7 mouse cellular contexts compared by ENCODE assay signal in genomic region chr16:9993255-9994040, GRCm38 (mm10). TPM values are rescaled to one million over a fixed set of nuclear protein-coding genes. Genes with fewer than 3 reads are reported as not detected.
DNase-seq lines count a peak whose midpoint lies in the region; ATAC-seq lines count a peak whose summit lies in the region.

No protein-coding gene starts in this region.

- peak overlapping the region; percentile 48 for H3K9ac ChIP-seq in limb, embryonic 13.5 days
- peak overlapping the region; percentile 83 for H3K9ac ChIP-seq in midbrain, embryonic 16.5 days (ENCODE audit: low read depth, low read length)

- H3K27me3 ChIP-seq in limb, embryonic 13.5 days, result peaks cover 85% of the 10 kb centered on the region
- peaks cover 14% of the 10 kb centered on the region for H3K27me3 ChIP-seq in midbrain, embryonic 16.5 days (ENCODE audit: control insufficient read depth, insufficient read depth, low read depth, low read length)

- no peaks in the 10 kb centered on the region for H3K36me3 ChIP-seq in limb, embryonic 13.5 days
- H3K36me3 ChIP-seq in midbrain, embryonic 16.5 days (ENCODE audit: control insufficient read depth, insufficient read depth, low read length), result no peaks in the 10 kb centered on the region

- H3K4me3 ChIP-seq in limb, embryonic 13.5 days, result peak overlapping the region; percentile 44
- H3K4me3 ChIP-seq in midbrain, embryonic 16.5 days (ENCODE audit: low read depth, low read length), result peak overlapping the region; percentile 70

- WGBS in limb, embryonic 13.5 days, result 2% methylated on average over 39 of the region's 39 CpGs
- under 1% methylated on average over 39 of the region's 39 CpGs for WGBS in midbrain, embryonic 16.5 days

- peak overlapping the region; percentile 75 for H3K4me2 ChIP-seq in limb, embryonic 13.5 days (replicated peaks)
- H3K4me2 ChIP-seq in midbrain, embryonic 16.5 days (ENCODE audit: low read length), result peak overlapping the region; percentile 97

- H3K4me1 ChIP-seq in limb, embryonic 13.5 days, result peaks cover 33% of the 10 kb centered on the region
- peaks cover 17% of the 10 kb centered on the region for H3K4me1 ChIP-seq in midbrain, embryonic 16.5 days (ENCODE audit: control insufficient read depth, insufficient read depth, low read length)

- ATAC-seq in limb, embryonic 13.5 days (ENCODE audit: low FRiP score, low read depth), result peak; percentile 64
- peak; percentile 76 for ATAC-seq in midbrain, embryonic 16.5 days

- H3K9me3 ChIP-seq in limb, embryonic 13.5 days, result no peaks in the 10 kb centered on the region
- H3K9me3 ChIP-seq in midbrain, embryonic 16.5 days (replicated peaks; ENCODE audit: control insufficient read depth, low read length, poor library complexity, severe bottlenecking), result no peaks in the 10 kb centered on the region

- H3K27ac ChIP-seq in limb, embryonic 13.5 days, result no peak overlapping the region
- H3K27ac ChIP-seq in midbrain, embryonic 16.5 days (ENCODE audit: low read length), result peak overlapping the region; percentile 79

- DNase-seq in adrenal gland, adult 2 months, result peak; percentile 76
- DNase-seq in cerebellum, adult 9-11 months, result peak; percentile 92
- peak; percentile 59 to 76 for DNase-seq in frontal cortex, postnatal 10 days (ENCODE audit: low spot score in 2 of 2)
- DNase-seq in kidney, adult 9 months, result peak; percentile 41
- peak; percentile 12 to 37 for DNase-seq in urinary bladder, postnatal 36 days (ENCODE audit: low spot score in 2 of 2)

RNA-seq across cellular contexts. Expression of gene Grin2a, which starts 1.9 kb away (rescaled TPM):
- total RNA-seq in adrenal gland, adult 2 months (2021), result 1 to 10 TPM in 1 of 2 experiments, under 1 TPM in 1; 0.55 to 1.2 TPM
- polyA plus RNA-seq in adrenal gland, adult 2 months (2012; rRNA removed), result 0.06 and 0.56 TPM in 2 replicates
- polyA plus RNA-seq in limb, embryonic 13.5 days (2015; fragmentation: Nextera tagmentation; extraction: Ambion mirVana), result 1.9 and 2.2 TPM in 2 replicates
- 6.2 and 7.6 TPM in 2 replicates for polyA plus RNA-seq in midbrain, embryonic 16.5 days (2015; fragmentation: Nextera tagmentation; extraction: Ambion mirVana)

Comparison
In these comparisons a context has a peak if more than half of its experiments do, and no peak if none do; other contexts are left out.
1. DNase-seq: peak in every context shown above with its lines; median percentile 92 in cerebellum, adult 9-11 months; 76 in adrenal gland, adult 2 months; 68 in frontal cortex, postnatal 10 days; 41 in kidney, adult 9 months; 24 in urinary bladder, postnatal 36 days.